Mouse (Mus musculus): Measurements from ENCODE around the gene Ptpn12. TPM values are rescaled to one million over a fixed set of nuclear protein-coding genes. Genes with fewer than 3 reads are reported as not detected.

Ptpn12 gene
- total and polyA plus RNA-seq, 3 experiments: 3.2 to 16.5 (median 12.7) TPM

DNA sequence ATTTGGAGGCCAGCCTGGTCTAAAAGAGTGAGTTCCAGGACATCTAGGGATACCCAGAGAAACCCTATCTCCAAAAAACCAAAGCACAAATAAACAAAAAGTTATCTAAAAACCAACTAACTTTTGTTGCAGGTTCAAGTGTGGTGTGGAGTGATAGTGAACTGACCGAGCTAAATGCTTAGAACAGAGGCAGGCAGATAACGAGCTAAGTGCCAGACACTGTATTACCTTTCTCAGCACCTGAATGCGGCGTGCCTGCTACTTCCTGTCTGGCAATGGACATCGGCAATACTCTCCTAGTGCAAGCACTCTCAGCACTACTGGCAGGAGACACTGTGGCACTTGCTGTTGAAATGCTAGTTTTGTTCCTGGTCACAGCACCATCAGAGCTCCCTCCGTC is 58.2 kb downstream of the Ptpn12 start:
- no peak for DNase-seq (ENCODE audit: extremely low read depth)
- H3K27ac ChIP-seq (ENCODE audit: insufficient read depth, low read depth): no peak overlapping the region
- no peaks in the 10 kb centered on the region for H3K9me3 ChIP-seq (replicated peaks; ENCODE audit: low read length)
- H3K79me2 ChIP-seq (replicated peaks; ENCODE audit: control insufficient read depth, extremely low read depth, insufficient read depth, poor library complexity, severe bottlenecking): no peaks in the 10 kb centered on the region
- TF ChIP-seq POLR2A (IDR thresholded peaks at IDR 0.05; ENCODE audit: low read depth, low read length): no peak
- TF ChIP-seq POLR2AphosphoS2 (IDR thresholded peaks at IDR 0.05; ENCODE audit: low read depth, low read length): no peak
- no peak for TF ChIP-seq MXI1 (IDR thresholded peaks at IDR 0.05; ENCODE audit: low read depth, low read length)
- no peak for TF ChIP-seq ZKSCAN1 (IDR thresholded peaks at IDR 0.05; ENCODE audit: borderline replicate concordance, low read depth, low read length)
- TF ChIP-seq SMC3 (IDR thresholded peaks at IDR 0.05; ENCODE audit: low read depth, low read length): no peak
- H3K9ac ChIP-seq (ENCODE audit: insufficient read depth, low read depth): no peak overlapping the region
- no peak overlapping the region for H3K4me2 ChIP-seq (ENCODE audit: insufficient read depth, low read depth, poor library complexity, severe bottlenecking)
- dilution Hi-C loops (cut with MboI; ENCODE audit: extremely low pct_ligation_motif_present, extremely low pct_unique_long_range_greater_than_20kb, low sequenced_read_pairs) (no loop called here), in situ Hi-C loops (cut with MboI; ENCODE audit: low pct_ligation_motif_present, low pct_unique_long_range_greater_than_20kb, low sequenced_read_pairs) (no loop called here)
- H3K36me3 ChIP-seq (replicated peaks in 1 of 2; ENCODE audit: control insufficient read depth in 1 of 2, insufficient read depth in 1 of 2, low read length in 1 of 2): peaks cover 13 to 63% of the 10 kb centered on the region in 2 experiments
- H3K4me1 ChIP-seq (ENCODE audit: control insufficient read depth in 1 of 2, insufficient read depth in 2 of 2): no peaks in the 10 kb centered on the region
- no peaks in the 10 kb centered on the region for H3K27me3 ChIP-seq (replicated peaks)
- no peak overlapping the region for H3K4me3 ChIP-seq (replicated peaks in 1 of 3; ENCODE audit: low read depth in 2 of 3, low read length in 2 of 3, poor library complexity in 1 of 3)

DNA sequence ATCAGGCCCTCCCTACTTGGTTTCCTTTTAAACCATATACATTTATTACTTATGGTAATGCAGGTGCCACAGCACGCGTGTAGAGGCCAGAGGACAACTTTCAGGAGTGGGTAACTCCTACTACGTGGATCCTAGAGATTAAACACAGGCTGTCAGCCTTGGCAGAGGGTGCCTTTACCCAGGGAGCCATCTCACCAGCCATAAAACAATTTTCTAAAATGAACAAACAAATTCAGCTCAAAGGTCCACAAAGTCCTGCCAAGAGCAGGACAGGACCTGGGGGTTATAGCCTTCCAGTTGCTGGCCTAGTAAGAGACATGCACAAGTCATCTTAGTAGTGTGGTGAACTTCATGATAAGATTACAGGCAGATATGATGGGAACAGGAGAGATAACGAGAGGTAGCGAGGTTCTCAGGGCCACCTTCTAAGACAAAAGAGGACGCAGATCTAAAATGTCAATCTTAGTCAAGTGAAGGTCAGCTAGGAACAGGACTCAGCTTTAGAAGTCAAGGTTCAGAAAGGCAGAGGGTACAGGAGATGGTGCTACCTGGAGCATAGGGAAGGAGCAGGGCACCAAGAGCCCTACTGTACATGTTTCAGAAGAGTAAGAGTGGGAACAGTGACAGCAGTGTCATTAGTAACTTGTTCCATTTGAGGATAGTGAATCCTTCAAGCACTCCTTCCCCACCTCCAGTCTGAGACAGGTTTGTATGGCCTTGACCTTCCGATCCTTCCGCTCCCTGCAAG is 65.5 kb downstream of the Ptpn12 start:
- DNase-seq (ENCODE audit: extremely low read depth): no peak
- Histone ChIP-seq H3K4me2 (ENCODE audit: insufficient read depth, low read depth, poor library complexity, severe bottlenecking) (no peak overlapping the region), H3K36me3 (replicated peaks in 1 of 2; ENCODE audit: control insufficient read depth in 1 of 2, insufficient read depth in 1 of 2, low read length in 1 of 2) (peaks cover 8 to 51% of the 10 kb centered on the region in 2 experiments), H3K9me3 (replicated peaks; ENCODE audit: low read length) (no peaks in the 10 kb centered on the region), H3K4me3 (replicated peaks in 1 of 3; ENCODE audit: low read depth in 2 of 3, low read length in 2 of 3, poor library complexity in 1 of 3) (no peak overlapping the region), H3K79me2 (replicated peaks; ENCODE audit: control insufficient read depth, extremely low read depth, insufficient read depth, poor library complexity, severe bottlenecking) (no peaks in the 10 kb centered on the region), H3K27ac (ENCODE audit: insufficient read depth, low read depth) (no peak overlapping the region), H3K27me3 (replicated peaks) (no peaks in the 10 kb centered on the region), H3K4me1 (ENCODE audit: control insufficient read depth in 1 of 2, insufficient read depth in 2 of 2) (no peaks in the 10 kb centered on the region), H3K9ac (ENCODE audit: insufficient read depth, low read depth) (no peak overlapping the region)
- in situ Hi-C loops (cut with MboI; ENCODE audit: low pct_ligation_motif_present, low pct_unique_long_range_greater_than_20kb, low sequenced_read_pairs): no loop called here
- dilution Hi-C loops (cut with MboI; ENCODE audit: extremely low pct_ligation_motif_present, extremely low pct_unique_long_range_greater_than_20kb, low sequenced_read_pairs): no loop called here
- no peak for TF ChIP-seq IRF4 (IDR thresholded peaks at IDR 0.05; ENCODE audit: low read depth, low read length)
- TF ChIP-seq CHD1 (IDR thresholded peaks at IDR 0.05; ENCODE audit: low read depth, low read length): no peak
- no peak for TF ChIP-seq MAFK (IDR thresholded peaks at IDR 0.05; ENCODE audit: insufficient replicate concordance, low read length)
- TF ChIP-seq TBP (conservative IDR thresholded peaks at IDR 0.05; ENCODE audit: low read depth, low read length): no peak
- no peak for TF ChIP-seq JUN (IDR thresholded peaks at IDR 0.05; ENCODE audit: insufficient read depth, low read depth, low read length)
- no peak for TF ChIP-seq RCOR1 (conservative IDR thresholded peaks at IDR 0.05; ENCODE audit: low read depth, low read length)
- no peak for TF ChIP-seq NRF1 (IDR thresholded peaks at IDR 0.05; ENCODE audit: low read depth, low read length)

DNA sequence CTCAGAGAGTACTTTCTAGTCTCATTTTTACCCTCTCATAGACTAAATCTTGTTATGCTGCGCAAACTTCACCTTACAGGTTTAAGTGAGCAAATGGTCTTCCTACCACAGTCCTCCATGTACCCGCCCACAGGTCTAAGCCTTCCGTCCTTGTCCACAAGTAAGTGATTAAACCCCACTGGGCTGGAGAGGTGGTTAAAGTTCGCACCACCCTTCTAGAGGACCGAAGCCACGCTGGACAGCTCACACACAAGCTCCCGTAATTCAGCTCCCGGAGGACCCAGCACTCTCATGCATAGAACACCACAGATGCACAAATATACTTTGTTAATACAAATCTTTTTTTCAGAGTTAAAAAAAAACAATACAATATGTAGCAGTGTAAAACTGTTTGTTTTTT is 69.4 kb downstream of the Ptpn12 start:
- TF ChIP-seq MAX (IDR thresholded peaks at IDR 0.05; ENCODE audit: low read length) (no peak), SMC3 (IDR thresholded peaks at IDR 0.05; ENCODE audit: low read depth, low read length) (no peak), ZMIZ1 (IDR thresholded peaks at IDR 0.05; ENCODE audit: low read depth, low read length) (no peak), HCFC1 (IDR thresholded peaks at IDR 0.05; ENCODE audit: low read depth, low read length) (no peak), MAZ (IDR thresholded peaks at IDR 0.05; ENCODE audit: low read depth, low read length) (no peak), TBP (conservative IDR thresholded peaks at IDR 0.05; ENCODE audit: low read depth, low read length) (no peak), ZNF384 (IDR thresholded peaks at IDR 0.05; ENCODE audit: low read depth, low read length) (no peak)
- in situ Hi-C loops (cut with MboI; ENCODE audit: low pct_ligation_motif_present, low pct_unique_long_range_greater_than_20kb, low sequenced_read_pairs) (no loop called here), dilution Hi-C loops (cut with MboI; ENCODE audit: extremely low pct_ligation_motif_present, extremely low pct_unique_long_range_greater_than_20kb, low sequenced_read_pairs) (no loop called here)

More for the DNA sequence above, 69.4 kb downstream of the Ptpn12 start:
- H3K79me2 ChIP-seq (replicated peaks; ENCODE audit: control insufficient read depth, extremely low read depth, insufficient read depth, poor library complexity, severe bottlenecking): no peaks in the 10 kb centered on the region
- H3K4me1 ChIP-seq (ENCODE audit: control insufficient read depth in 1 of 2, insufficient read depth in 2 of 2): no peaks in the 10 kb centered on the region
- H3K4me3 ChIP-seq (replicated peaks in 1 of 3; ENCODE audit: low read depth in 2 of 3, low read length in 2 of 3, poor library complexity in 1 of 3): no peak overlapping the region
- no peaks in the 10 kb centered on the region for H3K9me3 ChIP-seq (replicated peaks; ENCODE audit: low read length)
- H3K27me3 ChIP-seq (replicated peaks): no peaks in the 10 kb centered on the region
- no peak overlapping the region for H3K9ac ChIP-seq (ENCODE audit: insufficient read depth, low read depth)
- H3K27ac ChIP-seq (ENCODE audit: insufficient read depth, low read depth): no peak overlapping the region
- H3K36me3 ChIP-seq (replicated peaks in 1 of 2; ENCODE audit: control insufficient read depth in 1 of 2, insufficient read depth in 1 of 2, low read length in 1 of 2): peaks cover 8 to 34% of the 10 kb centered on the region in 2 experiments
- DNase-seq (ENCODE audit: extremely low read depth): no peak
- no peak overlapping the region for H3K4me2 ChIP-seq (ENCODE audit: insufficient read depth, low read depth, poor library complexity, severe bottlenecking)
